Mouse (Mus musculus): ENCODE results near the gene Nt5c2.

- no peak for TF ChIP-seq CTCF (IDR thresholded peaks at IDR 0.05)
- no peak for TF ChIP-seq POLR2A (IDR thresholded peaks at IDR 0.05; ENCODE audit: insufficient read depth, low read depth, low read length)
- no peak for TF ChIP-seq EP300 (IDR thresholded peaks at IDR 0.05; ENCODE audit: insufficient read depth, low read depth, low read length)
Observed at GRCm38 (mm10) chr19:46835339-46835738, 179.6 kb downstream of the Nt5c2 start.
